Mouse (Mus musculus) CH12.LX (cell line): ENCODE data around the gene Cdc42ep1. TPM values are rescaled to one million over a fixed set of nuclear protein-coding genes. Genes with fewer than 3 reads are reported as not detected.

Source experiments
- polyA plus RNA-seq: library from polyadenylated mRNA; unstranded; fragments of >175 nt; gene quantifications from 2 replicates; pipeline ENCODE4 v1.2.1, GENCODE M21; 2012; ENCODE audit warnings: low read depth; ENCODE audit not compliant: insufficient read length
- total RNA-seq, 2 experiments: library from RNA; depleted of rRNA; stranded (reverse); fragments of 300-350 nt in 1 of 2; fragments of >200 nt in 1 of 2; gene quantifications; 2 replicates each; pipeline ENCODE4 v1.2.3; 2012 to 2014

Gene Cdc42ep1
- total and polyA plus RNA-seq, 3 experiments = not detected

Other genes with a start within 250 kb of the Cdc42ep1 start
- gene Cyth4, start 245.6 kb upstream of the Cdc42ep1 start, total RNA-seq (2012; rRNA removed) = 42.2 and 51.9 TPM in 2 replicates
- 38.6 and 39.2 TPM in 2 replicates for gene Cyth4, start 245.6 kb upstream of the Cdc42ep1 start, total RNA-seq (2014; rRNA removed)
- 75.3 and 80.5 TPM in 2 replicates for gene Cyth4, start 245.6 kb upstream of the Cdc42ep1 start, polyA plus RNA-seq
- not detected in 2 replicates for gene Elfn2, start 123.9 kb upstream of the Cdc42ep1 start, total RNA-seq (2012; rRNA removed)
- gene Elfn2, start 123.9 kb upstream of the Cdc42ep1 start, total RNA-seq (2014; rRNA removed) = not detected in 2 replicates
- 0.06 TPM in 1 of 2 replicates, not detected in the other for gene Elfn2, start 123.9 kb upstream of the Cdc42ep1 start, polyA plus RNA-seq
- gene Mfng, start 69.1 kb upstream of the Cdc42ep1 start, total RNA-seq (2012; rRNA removed) = 35.2 and 43.2 TPM in 2 replicates
- gene Mfng, start 69.1 kb upstream of the Cdc42ep1 start, total RNA-seq (2014; rRNA removed) = 46.5 and 52.5 TPM in 2 replicates
- 57.7 and 63.7 TPM in 2 replicates for gene Mfng, start 69.1 kb upstream of the Cdc42ep1 start, polyA plus RNA-seq
- gene Card10, start 39.6 kb upstream of the Cdc42ep1 start, total RNA-seq (2012; rRNA removed) = 0.08 TPM in 1 of 2 replicates, not detected in the other
- not detected in 2 replicates for gene Card10, start 39.6 kb upstream of the Cdc42ep1 start, total RNA-seq (2014; rRNA removed)
- not detected in 2 replicates for gene Card10, start 39.6 kb upstream of the Cdc42ep1 start, polyA plus RNA-seq
- not detected in 2 replicates for gene Lgals2, start 12.9 kb downstream of the Cdc42ep1 start, total RNA-seq (2012; rRNA removed)
- gene Lgals2, start 12.9 kb downstream of the Cdc42ep1 start, total RNA-seq (2014; rRNA removed) = not detected in 2 replicates
- not detected in 2 replicates for gene Lgals2, start 12.9 kb downstream of the Cdc42ep1 start, polyA plus RNA-seq
- gene Gga1, start 34.6 kb downstream of the Cdc42ep1 start, total RNA-seq (2012; rRNA removed) = 13.7 and 14.1 TPM in 2 replicates
- 4.6 and 5.7 TPM in 2 replicates for gene Gga1, start 34.6 kb downstream of the Cdc42ep1 start, total RNA-seq (2014; rRNA removed)
- 23.5 and 24.5 TPM in 2 replicates for gene Gga1, start 34.6 kb downstream of the Cdc42ep1 start, polyA plus RNA-seq
- gene Gm49510, start 57.0 kb downstream of the Cdc42ep1 start, total RNA-seq (2012; rRNA removed) = 0.25 and 0.50 TPM in 2 replicates
- gene Gm49510, start 57.0 kb downstream of the Cdc42ep1 start, total RNA-seq (2014; rRNA removed) = 0.12 and 0.15 TPM in 2 replicates
- gene Gm49510, start 57.0 kb downstream of the Cdc42ep1 start, polyA plus RNA-seq = 0.78 TPM in 1 of 2 replicates, not detected in the other
- 20.6 and 23.8 TPM in 2 replicates for gene Sh3bp1, start 57.1 kb downstream of the Cdc42ep1 start, total RNA-seq (2012; rRNA removed)
- gene Sh3bp1, start 57.1 kb downstream of the Cdc42ep1 start, total RNA-seq (2014; rRNA removed) = 12.3 and 15.5 TPM in 2 replicates
- 48.6 and 69.7 TPM in 2 replicates for gene Sh3bp1, start 57.1 kb downstream of the Cdc42ep1 start, polyA plus RNA-seq
- gene Pdxp, start 71.3 kb downstream of the Cdc42ep1 start, total RNA-seq (2012; rRNA removed) = 9.3 and 9.8 TPM in 2 replicates
- gene Pdxp, start 71.3 kb downstream of the Cdc42ep1 start, total RNA-seq (2014; rRNA removed) = 2.8 and 3.1 TPM in 2 replicates
- 3.4 and 5.4 TPM in 2 replicates for gene Pdxp, start 71.3 kb downstream of the Cdc42ep1 start, polyA plus RNA-seq
- 735 and 858 TPM in 2 replicates for gene Lgals1, start 84.1 kb downstream of the Cdc42ep1 start, total RNA-seq (2012; rRNA removed)
- 791 and 805 TPM in 2 replicates for gene Lgals1, start 84.1 kb downstream of the Cdc42ep1 start, total RNA-seq (2014; rRNA removed)
- gene Lgals1, start 84.1 kb downstream of the Cdc42ep1 start, polyA plus RNA-seq = 592 and 637 TPM in 2 replicates
- 33.2 and 40.0 TPM in 2 replicates for gene Nol12, start 92.3 kb downstream of the Cdc42ep1 start, total RNA-seq (2012; rRNA removed)
- 13.2 and 13.7 TPM in 2 replicates for gene Nol12, start 92.3 kb downstream of the Cdc42ep1 start, total RNA-seq (2014; rRNA removed)
- 89.5 and 91.1 TPM in 2 replicates for gene Nol12, start 92.3 kb downstream of the Cdc42ep1 start, polyA plus RNA-seq
- gene Triobp, start 105.1 kb downstream of the Cdc42ep1 start, total RNA-seq (2012; rRNA removed) = 26.3 and 31.0 TPM in 2 replicates
- gene Triobp, start 105.1 kb downstream of the Cdc42ep1 start, total RNA-seq (2014; rRNA removed) = 10.9 and 11.5 TPM in 2 replicates
- gene Triobp, start 105.1 kb downstream of the Cdc42ep1 start, polyA plus RNA-seq = 25.5 and 27.3 TPM in 2 replicates
- gene H1f0, start 185.8 kb downstream of the Cdc42ep1 start, total RNA-seq (2012; rRNA removed) = 70.6 and 100 TPM in 2 replicates
- 15.9 TPM in 2 replicates for gene H1f0, start 185.8 kb downstream of the Cdc42ep1 start, total RNA-seq (2014; rRNA removed)
- gene H1f0, start 185.8 kb downstream of the Cdc42ep1 start, polyA plus RNA-seq = 11.9 and 12.5 TPM in 2 replicates
- 1.6 TPM in 2 replicates for gene Galr3, start 199.3 kb downstream of the Cdc42ep1 start, total RNA-seq (2012; rRNA removed)
- 0.70 and 0.90 TPM in 2 replicates for gene Galr3, start 199.3 kb downstream of the Cdc42ep1 start, total RNA-seq (2014; rRNA removed)
- gene Galr3, start 199.3 kb downstream of the Cdc42ep1 start, polyA plus RNA-seq = 0.75 and 1.2 TPM in 2 replicates
- gene Ankrd54, start 220.3 kb downstream of the Cdc42ep1 start, total RNA-seq (2012; rRNA removed) = 37.1 and 38.6 TPM in 2 replicates
- 23.1 and 26.4 TPM in 2 replicates for gene Ankrd54, start 220.3 kb downstream of the Cdc42ep1 start, total RNA-seq (2014; rRNA removed)
- gene Ankrd54, start 220.3 kb downstream of the Cdc42ep1 start, polyA plus RNA-seq = 21.8 and 22.8 TPM in 2 replicates
- 323 and 347 TPM in 2 replicates for gene Eif3l, start 232.6 kb downstream of the Cdc42ep1 start, total RNA-seq (2012; rRNA removed)
- gene Eif3l, start 232.6 kb downstream of the Cdc42ep1 start, total RNA-seq (2014; rRNA removed) = 379 and 392 TPM in 2 replicates
- 303 and 306 TPM in 2 replicates for gene Eif3l, start 232.6 kb downstream of the Cdc42ep1 start, polyA plus RNA-seq